Mouse (Mus musculus) bone marrow macrophage, adult 2 months (primary cell): ENCODE measurements at regions not wholly inside any gene's neighbourhood (a gene's known extent, or its start where the extent isn't known, plus 50 kb on each side); places are given as distances from the start of the nearest gene placed in this dataset.

Experiments
- H3K27ac ChIP-seq: 2 replicates; pipeline ENCODE4 v1.5.1; 2012; ENCODE audit warnings: low read depth, low read length; ENCODE audit not compliant: insufficient read depth
- H3K4me1 ChIP-seq: 2 replicates; pipeline ENCODE4 v1.6.1; 2012; ENCODE audit warnings: low read length; ENCODE audit not compliant: control insufficient read depth, insufficient read depth
- H3K4me3 ChIP-seq: 2 replicates; pipeline ENCODE4 v1.5.1; 2012; ENCODE audit warnings: mild to moderate bottlenecking, low read length, moderate library complexity; ENCODE audit not compliant: insufficient read depth
- CTCF ChIP-seq: IDR thresholded peaks from 2 replicates; pipeline ENCODE4 v1.5.1; 2012; ENCODE audit warnings: low read depth, mild to moderate bottlenecking, low read length, moderate library complexity
- POLR2A ChIP-seq: IDR thresholded peaks from 2 replicates; pipeline ENCODE4 v1.6.1; 2012; ENCODE audit warnings: mild to moderate bottlenecking, low read depth, low read length, borderline replicate concordance

DNA sequence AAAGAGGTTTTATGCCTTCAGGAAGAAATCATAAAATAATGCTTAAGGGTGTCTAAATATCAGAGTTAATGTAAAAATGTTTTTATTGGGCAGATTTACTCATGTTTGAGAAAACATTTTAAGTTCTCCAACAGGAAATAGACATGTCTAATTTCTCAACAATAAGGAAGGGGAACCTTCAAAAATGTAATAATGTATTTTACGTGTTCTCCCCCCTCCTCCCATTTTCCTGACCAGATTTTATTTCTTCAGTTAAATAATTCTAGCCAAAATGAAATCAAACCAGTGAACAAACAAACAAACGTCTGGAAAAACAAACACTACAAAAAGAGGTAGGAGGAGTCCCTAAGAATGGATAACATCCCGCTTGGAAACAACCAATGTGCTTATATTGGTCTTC, 54.4 kb upstream of the Akr1e1 start:
- H3K4me1 ChIP-seq, result no peaks in the 10 kb centered on the region; the same call in 1 of the 2 replicates
- H3K27ac ChIP-seq, result no peak overlapping the region
- TF ChIP-seq CTCF (no peak), POLR2A (no peak)
- H3K4me3 ChIP-seq, result no peak overlapping the region

DNA sequence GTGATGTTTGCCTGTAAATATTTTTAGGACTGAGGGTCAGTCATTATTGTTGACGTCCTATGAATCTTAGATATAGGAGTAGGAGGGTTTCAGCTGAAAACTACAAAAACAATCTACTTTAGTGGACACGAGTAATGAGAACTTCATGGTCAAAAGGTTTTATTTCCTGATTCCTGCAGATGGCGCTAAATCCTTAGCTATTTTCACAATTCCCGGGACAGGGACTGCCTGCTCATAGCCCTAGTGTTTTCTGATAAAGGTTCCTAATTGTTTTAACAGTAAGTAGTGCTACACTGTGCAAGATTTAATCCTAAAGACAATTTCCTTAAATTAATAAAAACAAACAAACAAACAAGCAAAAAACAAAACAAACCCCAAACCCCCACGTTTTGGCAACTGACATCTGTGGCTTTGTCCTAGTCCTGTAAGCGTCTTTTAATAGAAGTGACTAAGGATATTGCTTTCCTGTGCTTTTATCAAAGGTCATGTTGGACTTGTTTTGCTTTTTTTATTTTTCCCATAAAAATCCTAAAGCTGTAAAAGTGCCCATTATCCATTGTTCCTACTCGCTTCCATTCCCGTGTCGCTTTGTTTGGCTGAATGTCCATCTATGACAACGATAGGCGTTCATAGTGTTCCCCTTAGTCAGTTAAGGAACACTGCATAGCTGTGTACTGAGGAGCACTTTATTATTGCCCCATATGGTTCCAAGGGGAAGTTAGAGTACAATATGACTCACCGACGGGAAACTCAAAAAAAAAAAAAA, 53.5 kb upstream of the Akr1e1 start:
- H3K27ac ChIP-seq, result peak overlapping the region; percentile 81
- peak overlapping the region; percentile 38 for H3K4me3 ChIP-seq
- TF ChIP-seq CTCF (no peak), POLR2A (no peak)
- H3K4me1 ChIP-seq, result no peaks in the 10 kb centered on the region; the same call in 1 of the 2 replicates
